Mouse (Mus musculus) kidney, embryonic 15.5 days (tissue): Measurements from ENCODE around the gene Gm49361. TPM values are rescaled to one million over a fixed set of nuclear protein-coding genes. Genes with fewer than 3 reads are reported as not detected.
"Not testable (repeated sequence)": the region's sequence is repeated elsewhere in the genome, so short reads cannot be mapped to it uniquely, and the experiment has no call there.

Source experiments
- ATAC-seq: fragments of 200-750 bp; cut with Nextera tagmentation; replicated peaks from 2 replicates; pipeline ENCODE4 v1.8.0; 2017; ENCODE audit warnings: moderate TSS enrichment; ENCODE audit not compliant: low FRiP score
- H3K27ac ChIP-seq: fragments of 300-500 bp; sonication (generic); 2 replicates; pipeline ENCODE4 v1.5.1; 2015; ENCODE audit warnings: mild to moderate bottlenecking, inconsistent platforms
- H3K27me3 ChIP-seq: fragments of 300-500 bp; sonication (generic); 2 replicates; pipeline ENCODE4 v1.6.1; 2015; ENCODE audit warnings: inconsistent platforms
- H3K36me3 ChIP-seq: fragments of 300-500 bp; sonication (generic); 2 replicates; pipeline ENCODE4 v1.6.1; 2015; ENCODE audit warnings: inconsistent platforms
- H3K4me1 ChIP-seq: fragments of 300-500 bp; sonication (generic); 2 replicates; pipeline ENCODE4 v1.6.1; 2015; ENCODE audit warnings: inconsistent platforms
- H3K4me2 ChIP-seq: fragments of 300-500 bp; sonication (generic); 2 replicates; pipeline ENCODE4 v1.6.1; 2015; ENCODE audit warnings: moderate library complexity, mild to moderate bottlenecking, inconsistent platforms
- H3K4me3 ChIP-seq: fragments of 300-500 bp; sonication (generic); replicated peaks from 2 replicates; pipeline ENCODE4 v1.5.1; 2015; ENCODE audit warnings: mild to moderate bottlenecking, inconsistent platforms
- H3K9ac ChIP-seq: fragments of 300-500 bp; sonication (generic); 2 replicates; pipeline ENCODE4 v1.6.1; 2015; ENCODE audit warnings: mild to moderate bottlenecking, inconsistent platforms
- H3K9me3 ChIP-seq: fragments of 300-500 bp; sonication (generic); replicated peaks from 2 replicates; pipeline ENCODE4 v1.6.1; 2016; ENCODE audit warnings: inconsistent platforms
- WGBS: fragments of 180-500 bp; shearing (Covaris S2); methylation state at CpG from one replicate; pipeline ENCODE4 v1.1.7; 2015; ENCODE audit warnings: mixed read lengths; 5-methylcytosine and 5-hydroxymethylcytosine counted together
- polyA plus RNA-seq: library from polyadenylated mRNA; unstranded; fragments of >200 nt; fragmentation: Nextera tagmentation; extraction: Ambion mirVana; gene quantifications from 2 replicates; pipeline ENCODE4 v1.2.1, GENCODE M21; 2015

Gm49361 gene
- polyA plus RNA-seq, 1 experiment from 2014 or later, result not detected

DNA sequence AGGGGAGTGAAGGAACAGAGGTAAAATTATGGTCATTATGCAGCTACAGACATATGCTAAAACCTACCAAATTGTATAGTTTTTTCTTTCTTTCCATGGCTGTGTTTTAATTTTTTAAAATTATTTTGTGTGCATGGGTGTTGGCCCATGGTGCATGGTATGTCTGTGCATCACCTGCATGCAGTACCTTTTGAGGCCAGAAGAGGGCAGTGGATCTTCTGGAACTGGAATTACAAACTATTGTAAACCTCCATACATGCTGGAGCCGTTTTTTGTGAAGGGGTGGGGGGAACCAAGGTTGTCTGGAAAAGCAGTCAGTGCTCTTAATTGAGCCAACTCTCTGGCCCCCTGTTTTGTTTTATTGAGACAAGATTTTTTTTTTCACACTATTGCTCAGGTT lies 61.3 kb downstream of the Gm49361 start:
- Histone ChIP-seq H3K36me3 (peaks cover 14% of the 10 kb centered on the region), H3K9ac (no peak overlapping the region), H3K9me3 (no peaks in the 10 kb centered on the region), H3K4me1 (0 out of 2 replicates have a peak, but pooled peaks cover 2% of the 10 kb centered on the region), H3K4me3 (no peak overlapping the region), H3K27me3 (no peaks in the 10 kb centered on the region), H3K4me2 (no peak overlapping the region), H3K27ac (no peak overlapping the region)
- ATAC-seq, result no peak
- 3% methylated on average over 1 of the region's 1 CpGs for WGBS

DNA sequence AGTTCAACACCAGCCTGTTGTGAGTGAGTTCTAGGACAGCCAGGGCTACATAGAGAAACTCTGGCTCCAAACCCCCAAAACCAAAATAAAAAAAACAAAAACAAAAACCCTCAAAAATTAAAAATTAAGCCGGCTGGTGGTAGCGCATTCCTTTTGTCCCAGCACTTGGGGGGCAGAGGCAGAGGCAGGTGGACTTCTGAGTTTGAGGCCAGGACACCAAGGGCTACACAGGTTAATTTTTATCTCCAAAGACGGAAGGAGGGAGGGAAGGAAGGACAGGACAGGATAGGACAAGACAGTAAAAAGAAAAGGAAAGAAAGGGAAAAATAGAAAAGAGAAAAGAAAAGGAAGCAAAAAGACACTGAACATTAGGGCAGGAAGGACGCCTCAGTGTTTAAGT lies 63.2 kb downstream of the Gm49361 start:
- H3K36me3 ChIP-seq, result no peaks in the 10 kb centered on the region
- 86% methylated on average over 4 of the region's 4 CpGs for WGBS
- no peak for ATAC-seq

DNA sequence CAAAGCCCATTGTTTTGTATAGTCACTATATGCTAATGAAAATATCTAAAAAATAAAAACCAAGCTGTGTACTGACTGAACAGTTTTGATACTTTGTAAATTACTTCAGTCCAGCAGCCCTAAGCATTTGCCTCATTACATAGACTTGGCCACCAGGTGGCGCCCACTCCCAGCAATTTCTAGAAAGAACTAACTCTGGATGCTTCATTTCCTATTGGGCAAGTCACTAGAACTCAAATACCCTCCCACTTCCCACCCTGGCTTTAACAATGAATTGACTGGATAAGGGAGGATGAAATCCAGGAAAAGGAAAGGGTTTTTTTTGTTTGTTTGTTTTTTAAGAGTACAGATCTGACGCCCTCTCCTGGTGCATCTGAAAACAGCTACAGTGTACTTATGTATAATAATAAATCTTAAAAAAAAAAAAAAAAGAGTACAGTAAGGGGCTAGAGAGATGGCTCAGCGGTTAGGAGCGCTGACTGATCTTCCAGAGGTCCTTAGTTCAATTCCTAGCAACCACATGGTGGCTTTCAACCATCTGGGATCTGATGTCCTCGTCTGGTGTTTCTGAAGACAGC lies 65.9 kb downstream of the Gm49361 start:
- Histone ChIP-seq H3K36me3 (no peaks in the 10 kb centered on the region), H3K27me3 (no peaks in the 10 kb centered on the region), H3K4me3 (no peak overlapping the region), H3K27ac (no peak overlapping the region), H3K4me1 (no peaks in the 10 kb centered on the region), H3K9ac (no peak overlapping the region), H3K4me2 (no peak overlapping the region), H3K9me3 (no peaks in the 10 kb centered on the region)
- ATAC-seq, result no peak
- WGBS, result 43% methylated on average over 5 of the region's 5 CpGs

More for the DNA sequence above, 63.2 kb downstream of the Gm49361 start:
- 0 out of 2 replicates have a peak, but pooled peaks cover 2% of the 10 kb centered on the region for H3K4me1 ChIP-seq
- no peaks in the 10 kb centered on the region for H3K9me3 ChIP-seq
- no peak overlapping the region for H3K9ac ChIP-seq
- no peak overlapping the region for H3K4me2 ChIP-seq
- no peak overlapping the region for H3K4me3 ChIP-seq
- no peak overlapping the region for H3K27ac ChIP-seq
- no peaks in the 10 kb centered on the region for H3K27me3 ChIP-seq

DNA sequence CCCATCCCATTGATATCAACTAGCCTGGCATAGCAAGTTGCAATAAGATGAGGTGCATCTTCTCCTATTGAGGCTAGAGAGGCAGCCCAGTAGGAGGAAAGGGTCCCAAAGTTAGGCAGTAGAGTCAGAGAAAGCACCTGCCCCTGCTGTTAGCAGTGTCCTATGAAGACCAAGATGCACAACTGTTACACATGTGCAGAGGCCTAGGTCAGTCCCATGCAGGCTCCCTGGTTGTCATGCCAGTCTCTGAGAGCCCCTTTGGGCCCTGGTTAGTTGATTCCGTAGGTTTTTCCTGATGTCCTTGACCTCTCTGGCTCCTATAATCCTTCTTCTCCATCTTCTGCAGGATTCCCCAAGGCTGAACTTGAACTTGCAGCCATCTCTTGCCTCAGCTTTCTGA lies 66.4 kb downstream of the Gm49361 start:
- Histone ChIP-seq H3K4me2 (no peak overlapping the region), H3K9me3 (no peaks in the 10 kb centered on the region), H3K9ac (no peak overlapping the region), H3K36me3 (no peaks in the 10 kb centered on the region), H3K4me1 (no peaks in the 10 kb centered on the region), H3K27ac (no peak overlapping the region), H3K27me3 (no peaks in the 10 kb centered on the region), H3K4me3 (no peak overlapping the region)
- WGBS, result 23% methylated on average over 1 of the region's 1 CpGs
- ATAC-seq, result no peak

DNA sequence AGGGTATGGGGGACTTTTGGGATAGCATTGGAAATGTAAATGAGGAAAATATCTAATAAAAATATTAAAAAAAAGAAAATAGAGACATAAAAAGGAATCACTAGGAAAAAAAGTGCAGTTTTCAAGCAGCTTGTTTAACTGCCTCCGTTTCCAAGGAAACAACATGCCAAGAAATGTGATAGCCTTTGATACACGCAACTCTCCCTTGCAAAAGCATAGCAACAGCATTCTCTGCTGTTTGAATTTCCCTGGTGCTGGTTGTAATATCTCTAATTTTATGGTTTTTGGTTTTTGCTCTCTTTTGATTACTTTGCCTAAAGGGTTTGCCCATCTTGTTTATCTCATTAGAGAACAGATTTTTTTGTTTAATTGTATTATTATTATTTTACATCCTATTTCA lies 70.4 kb downstream of the Gm49361 start:
- H3K4me2 ChIP-seq, result no peak overlapping the region
- ATAC-seq, result no peak
- no peaks in the 10 kb centered on the region for H3K4me1 ChIP-seq
- H3K27ac ChIP-seq, result no peak overlapping the region
- no peaks in the 10 kb centered on the region for H3K36me3 ChIP-seq
- H3K4me3 ChIP-seq, result no peak overlapping the region
- no peaks in the 10 kb centered on the region for H3K9me3 ChIP-seq
- WGBS, result 35% methylated on average over 2 of the region's 2 CpGs
- H3K9ac ChIP-seq, result no peak overlapping the region
- no peaks in the 10 kb centered on the region for H3K27me3 ChIP-seq

DNA sequence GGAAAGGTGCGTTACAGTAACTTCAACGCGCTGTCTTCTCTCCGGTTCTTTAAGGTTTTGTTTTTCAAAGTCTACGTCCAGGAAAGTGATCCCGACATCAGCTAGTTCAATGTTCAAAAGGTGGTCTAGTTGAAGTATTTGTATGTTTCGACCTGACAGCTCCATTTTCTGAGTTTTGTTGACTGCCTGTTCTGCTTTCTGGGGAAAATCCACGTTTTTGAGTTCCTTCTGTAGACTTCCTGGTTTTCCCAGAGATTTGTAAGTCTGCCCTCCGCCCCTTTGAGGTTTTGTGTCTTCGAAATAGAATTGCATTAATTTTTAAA lies 80.3 kb downstream of the Gm49361 start:
- peak overlapping the region; percentile 76 for H3K9ac ChIP-seq
- H3K4me3 ChIP-seq, result peak overlapping the region; percentile 83
- peak overlapping the region; percentile 95 for H3K27ac ChIP-seq
- WGBS, result 10% methylated on average over 10 of the region's 10 CpGs
- peaks cover 19% of the 10 kb centered on the region for H3K4me1 ChIP-seq
- peak overlapping the region; percentile 81 for H3K4me2 ChIP-seq
- no peak for ATAC-seq
- no peaks in the 10 kb centered on the region for H3K9me3 ChIP-seq
- H3K27me3 ChIP-seq, result no peaks in the 10 kb centered on the region
- H3K36me3 ChIP-seq, result peaks cover 3% of the 10 kb centered on the region; the same call in 1 of the 2 replicates

DNA sequence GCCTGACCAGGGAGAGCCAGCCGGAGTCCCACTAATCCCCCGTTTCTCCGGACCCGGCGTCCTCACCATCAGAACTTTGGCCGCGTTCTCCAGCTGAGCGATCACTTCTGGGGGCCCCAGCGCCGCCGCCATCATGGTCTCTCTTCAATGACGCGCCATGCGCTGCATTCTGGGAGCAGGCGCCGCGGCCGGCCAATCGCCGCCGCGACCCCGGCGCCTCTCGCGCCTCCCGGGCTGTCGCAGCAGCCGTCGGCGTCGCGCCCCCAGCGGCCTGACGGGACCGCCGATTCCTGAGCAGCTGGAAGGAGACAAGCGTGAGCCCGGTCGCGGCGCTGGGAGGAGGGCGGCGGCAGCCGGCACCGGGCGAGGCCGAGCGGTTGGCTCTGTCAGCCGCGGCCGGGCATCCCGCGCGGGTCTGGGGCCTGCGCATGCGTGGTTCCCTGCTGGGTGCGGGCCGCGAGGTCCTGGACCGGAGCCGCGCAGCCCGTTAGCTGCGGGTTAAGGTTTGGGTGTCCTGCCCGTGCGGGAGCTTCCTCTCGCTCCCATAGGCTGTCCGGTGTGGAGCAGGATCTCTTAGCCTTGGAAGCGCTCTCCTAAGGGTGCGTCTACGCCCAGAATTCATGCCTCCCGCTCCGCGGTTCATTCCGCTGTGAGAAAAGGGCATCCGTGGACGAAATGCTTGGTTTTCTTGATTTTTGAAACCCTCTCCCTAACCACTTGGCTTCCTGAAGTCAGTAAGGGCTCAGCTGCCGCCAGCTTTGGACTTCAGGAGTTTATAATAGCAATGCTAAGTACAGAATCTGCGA lies 80.9 kb downstream of the Gm49361 start, which contains the start of gene Xpo4:
TSS of gene Xpo4 (minus strand) at position 609 of the 806 bp plus-strand sequence.
- peak; percentile 97 for ATAC-seq
- peak within 1 kb of the TSS; percentile 76 for H3K9ac ChIP-seq
- WGBS, result under 1% methylated on average over 80 of the region's 80 CpGs

DNA sequence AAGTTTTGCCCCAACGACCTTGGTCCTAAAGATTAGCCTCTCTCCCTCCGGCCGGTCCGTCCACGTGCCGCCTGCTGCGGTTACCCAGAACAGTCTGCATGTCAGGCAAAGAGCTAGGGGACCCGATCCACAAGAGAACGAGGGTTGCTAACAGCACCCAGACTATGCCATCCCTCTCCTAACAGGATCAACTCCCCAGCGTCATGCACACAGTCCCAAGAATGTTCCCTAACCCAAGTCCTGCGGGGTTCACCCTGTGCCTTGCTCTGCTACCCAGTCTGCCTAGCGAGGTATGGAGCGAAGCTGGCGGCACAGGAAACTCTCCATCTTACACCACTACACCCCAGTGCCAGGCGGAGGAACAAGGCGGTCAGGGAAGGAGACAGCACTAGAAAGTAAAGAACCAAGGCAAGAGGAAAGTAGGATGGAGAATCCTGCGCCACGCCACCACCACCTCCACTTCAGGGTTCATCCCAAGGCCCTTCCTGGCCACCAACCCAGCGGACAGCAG lies 81.5 kb downstream of the Gm49361 start:
- H3K36me3 ChIP-seq, result peaks cover 3% of the 10 kb centered on the region; the same call in 1 of the 2 replicates
- no peaks in the 10 kb centered on the region for H3K27me3 ChIP-seq
- WGBS, result 0% methylated on average over 19 of the region's 19 CpGs
- peaks cover 19% of the 10 kb centered on the region for H3K4me1 ChIP-seq
- peak overlapping the region; percentile 95 for H3K27ac ChIP-seq
- peak overlapping the region; percentile 76 for H3K9ac ChIP-seq
- peak overlapping the region; percentile 83 for H3K4me3 ChIP-seq
- ATAC-seq, result peak; percentile 64
- H3K9me3 ChIP-seq, result no peaks in the 10 kb centered on the region
- peak overlapping the region; percentile 81 for H3K4me2 ChIP-seq

More for the DNA sequence above, 80.9 kb downstream of the Gm49361 start, which contains the start of gene Xpo4:
- H3K4me3 ChIP-seq, result peak within 1 kb of the TSS; percentile 83
- H3K9me3 ChIP-seq, result no peaks in the 10 kb centered on the region
- H3K36me3 ChIP-seq, result peaks cover 3% of the 10 kb centered on the region; the same call in 1 of the 2 replicates
- no peaks in the 10 kb centered on the region for H3K27me3 ChIP-seq
- H3K27ac ChIP-seq, result peak within 1 kb of the TSS; percentile 95
- peaks cover 19% of the 10 kb centered on the region for H3K4me1 ChIP-seq
- H3K4me2 ChIP-seq, result peak within 1 kb of the TSS; percentile 81

DNA sequence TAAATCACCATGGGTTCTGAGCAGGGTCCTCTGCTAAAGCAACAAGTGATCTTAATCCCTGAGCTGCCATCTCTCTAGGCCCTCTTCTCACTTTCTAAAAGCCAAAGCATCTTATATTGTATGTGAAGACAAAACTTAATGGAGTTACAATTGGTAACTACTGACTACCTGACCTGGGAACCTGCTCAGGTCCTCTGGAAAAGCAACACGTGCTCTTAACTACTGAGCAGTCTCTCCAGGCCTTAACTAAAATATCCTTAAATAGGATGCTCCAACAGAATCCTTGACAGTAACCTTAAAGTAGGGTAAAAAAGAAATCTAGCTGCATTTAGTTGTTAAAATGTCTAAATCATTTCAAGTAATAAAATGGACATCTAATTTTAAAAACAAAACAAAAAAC lies 82.3 kb downstream of the Gm49361 start:
- peak overlapping the region; percentile 76 for H3K9ac ChIP-seq
- H3K9me3 ChIP-seq, result no peaks in the 10 kb centered on the region
- H3K27ac ChIP-seq, result no peak overlapping the region
- H3K36me3 ChIP-seq, result peaks cover 3% of the 10 kb centered on the region; the same call in 1 of the 2 replicates
- peak overlapping the region; percentile 83 for H3K4me3 ChIP-seq
- H3K4me2 ChIP-seq, result peak overlapping the region; percentile 81
- 33% methylated on average over 1 of the region's 1 CpGs for WGBS
- peaks cover 19% of the 10 kb centered on the region for H3K4me1 ChIP-seq
- H3K27me3 ChIP-seq, result no peaks in the 10 kb centered on the region
- no peak for ATAC-seq

DNA sequence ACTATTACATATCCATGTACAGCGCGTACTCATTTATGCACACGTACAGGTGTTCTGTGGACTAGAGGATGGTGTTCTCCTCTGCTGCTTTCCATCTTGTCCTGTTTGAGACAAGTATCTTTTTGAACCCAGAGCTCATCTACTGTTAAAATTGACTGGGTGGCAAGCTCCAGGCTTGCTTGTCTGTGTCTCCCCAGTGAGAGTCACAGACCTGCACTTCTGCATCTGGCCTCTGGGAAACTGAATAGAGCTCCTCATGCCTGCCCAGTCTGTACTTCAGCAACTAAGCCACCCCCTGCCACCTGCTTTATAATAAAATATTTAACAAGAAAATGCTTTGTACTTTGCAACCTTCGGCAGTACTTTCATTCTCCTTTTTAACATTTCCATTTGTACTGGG lies 87.6 kb downstream of the Gm49361 start:
- no peak for ATAC-seq
- Histone ChIP-seq H3K27me3 (no peaks in the 10 kb centered on the region), H3K27ac (no peak overlapping the region), H3K36me3 (peaks cover 6% of the 10 kb centered on the region; the same call in 1 of the 2 replicates), H3K4me2 (no peak overlapping the region), H3K9me3 (no peaks in the 10 kb centered on the region), H3K9ac (no peak overlapping the region), H3K4me3 (no peak overlapping the region), H3K4me1 (peaks cover 4% of the 10 kb centered on the region; the same call in 1 of the 2 replicates)
- 98% methylated on average over 4 of the region's 4 CpGs for WGBS

DNA sequence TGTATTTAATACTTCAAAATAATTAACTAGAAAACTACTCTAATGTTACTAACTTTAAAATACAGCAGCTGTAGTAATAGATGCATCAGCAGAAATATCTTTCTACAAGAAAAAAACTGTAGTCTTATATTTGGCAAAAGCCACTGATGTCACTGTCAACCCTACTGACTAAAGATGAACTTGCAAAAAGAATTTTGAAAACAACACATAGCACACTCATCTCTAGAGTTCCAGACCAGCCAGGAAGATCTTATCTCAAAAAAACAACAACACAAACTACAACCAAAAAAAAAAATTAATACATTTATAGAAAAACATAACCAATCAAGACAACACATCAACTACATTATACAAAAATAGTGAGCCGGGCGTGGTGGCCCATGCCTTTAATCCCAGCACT lies 88.4 kb downstream of the Gm49361 start:
- ATAC-seq, result no peak
- Histone ChIP-seq H3K9ac (no peak overlapping the region), H3K4me1 (0 out of 2 replicates have a peak, but pooled peaks cover 2% of the 10 kb centered on the region), H3K27ac (no peak overlapping the region), H3K27me3 (no peaks in the 10 kb centered on the region), H3K9me3 (no peaks in the 10 kb centered on the region), H3K4me3 (no peak overlapping the region), H3K4me2 (no peak overlapping the region), H3K36me3 (peaks cover 6% of the 10 kb centered on the region)
- WGBS, result 95% methylated on average over 2 of the region's 2 CpGs

DNA sequence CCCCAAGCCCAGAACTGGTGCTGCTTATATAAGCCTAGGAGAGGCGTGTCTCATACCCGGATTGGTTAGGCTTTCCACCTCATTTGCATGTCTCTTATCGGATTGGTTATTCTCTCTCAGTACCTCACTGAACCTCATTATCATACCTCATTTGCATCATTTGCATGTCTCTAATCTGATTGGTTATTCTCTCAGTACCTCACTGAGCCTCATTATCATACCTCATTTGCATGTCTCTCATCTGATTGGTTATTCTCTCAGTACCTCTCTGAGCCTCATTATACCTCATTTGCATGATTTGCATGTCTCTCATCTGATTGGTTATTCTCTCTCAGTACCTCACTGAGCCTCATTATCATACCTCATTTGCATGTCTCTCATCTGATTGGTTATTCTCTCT lies 89.4 kb downstream of the Gm49361 start:
- not testable (repeated sequence) for H3K4me2 ChIP-seq, H3K9me3 ChIP-seq, H3K9ac ChIP-seq, H3K4me3 ChIP-seq, H3K27ac ChIP-seq, H3K27me3 ChIP-seq, H3K36me3 ChIP-seq, H3K4me1 ChIP-seq, ATAC-seq
- 98% methylated on average over 3 of the region's 3 CpGs for WGBS
